Mouse (Mus musculus): ENCODE data around the gene Aldoart2.
A peak's percentile ranks its signal among the peaks of the same experiment; 100 is the strongest.
"Not testable (repeated sequence)": the region's sequence is repeated elsewhere in the genome, so short reads cannot be mapped to it uniquely, and the experiment has no call there.

The Aldoart2 gene

GRCm38 (mm10) chr12:55586936-55587335 is 21.9 kb downstream of the Aldoart2 start:
- not testable (repeated sequence) for DNase-seq

- no peak for DNase-seq
Observed at GRCm38 (mm10) chr12:55598537-55598886, 33.5 kb downstream of the Aldoart2 start.

GRCm38 (mm10) chr12:55598887-55599561 is 34.0 kb downstream of the Aldoart2 start, which contains the start of gene Insm2:
Insm2 (plus strand) TSS chr12:55599427.
- peak; percentile 16 to 22 for DNase-seq

GRCm38 (mm10) chr12:55599639-55600502 is 34.8 kb downstream of the Aldoart2 start:
- DNase-seq: peak; percentile 88 to 89

GRCm38 (mm10) chr12:55600503-55600994 is 35.5 kb downstream of the Aldoart2 start:
- no peak for DNase-seq

- no peak for DNase-seq
Observed at GRCm38 (mm10) chr12:55604411-55604810, 39.4 kb downstream of the Aldoart2 start.

GRCm38 (mm10) chr12:55607902-55608301 is 42.9 kb downstream of the Aldoart2 start:
- no peak for DNase-seq

- DNase-seq: no peak
Observed at GRCm38 (mm10) chr12:55610812-55611211, 45.8 kb downstream of the Aldoart2 start.
